Mouse (Mus musculus) intestine, embryonic 16.5 days (tissue): ENCODE results near the gene Nupl2. TPM values are rescaled to one million over a fixed set of nuclear protein-coding genes. Genes with fewer than 3 reads are reported as not detected.

Experiments
- ATAC-seq: fragments of 200-750 bp; cut with Nextera tagmentation; 2 replicates; pipeline ENCODE4 v1.8.0; 2017; ENCODE audit warnings: moderate TSS enrichment, moderate library complexity
- H3K27ac ChIP-seq: fragments of 300-500 bp; sonication (generic); 2 replicates; pipeline ENCODE4 v1.5.1; 2014; ENCODE audit warnings: mild to moderate bottlenecking, low read length
- H3K27me3 ChIP-seq: fragments of 300-500 bp; sonication (generic); replicated peaks from 2 replicates; pipeline ENCODE4 v1.6.1; 2014; ENCODE audit warnings: low read length, control low read depth, mixed read lengths; ENCODE audit not compliant: control insufficient read depth, insufficient read depth
- H3K36me3 ChIP-seq: fragments of 300-500 bp; sonication (generic); 2 replicates; pipeline ENCODE4 v1.6.1; 2014; ENCODE audit warnings: low read length, control low read depth; ENCODE audit not compliant: control insufficient read depth, insufficient read depth
- H3K4me1 ChIP-seq: fragments of 300-500 bp; sonication (generic); 2 replicates; pipeline ENCODE4 v1.6.1; 2014; ENCODE audit warnings: low read length, control low read depth, mixed read lengths; ENCODE audit not compliant: control insufficient read depth, insufficient read depth
- H3K4me2 ChIP-seq: fragments of 300-500 bp; sonication (generic); 2 replicates; pipeline ENCODE4 v1.6.1; 2014; ENCODE audit warnings: low read depth, low read length, control low read depth
- H3K4me3 ChIP-seq: fragments of 300-500 bp; sonication (generic); 2 replicates; pipeline ENCODE4 v1.5.1; 2014; ENCODE audit warnings: mild to moderate bottlenecking, low read length
- H3K9ac ChIP-seq: fragments of 300-500 bp; sonication (generic); 2 replicates; pipeline ENCODE4 v1.6.1; 2014; ENCODE audit warnings: low read depth, low read length
- H3K9me3 ChIP-seq: fragments of 300-500 bp; sonication (generic); 2 replicates; pipeline ENCODE4 v1.6.1; 2016; ENCODE audit warnings: low read length, control low read depth; ENCODE audit not compliant: control insufficient read depth
- WGBS: fragments of 180-500 bp; shearing (Covaris S2); extraction: QIAGEN DNeasy Blood & Tissue Kit; methylation state at CpG from one replicate; pipeline ENCODE4 v1.1.7; 2014; 5-methylcytosine and 5-hydroxymethylcytosine counted together
- polyA plus RNA-seq: library from polyadenylated mRNA; unstranded; fragments of >200 nt; fragmentation: Nextera tagmentation; extraction: Ambion mirVana; gene quantifications from 2 replicates; pipeline ENCODE4 v1.2.1, GENCODE M21; 2015

Gene Nupl2
- polyA plus RNA-seq, 1 experiment from 2014 or later, result 11.2 TPM

DNA sequence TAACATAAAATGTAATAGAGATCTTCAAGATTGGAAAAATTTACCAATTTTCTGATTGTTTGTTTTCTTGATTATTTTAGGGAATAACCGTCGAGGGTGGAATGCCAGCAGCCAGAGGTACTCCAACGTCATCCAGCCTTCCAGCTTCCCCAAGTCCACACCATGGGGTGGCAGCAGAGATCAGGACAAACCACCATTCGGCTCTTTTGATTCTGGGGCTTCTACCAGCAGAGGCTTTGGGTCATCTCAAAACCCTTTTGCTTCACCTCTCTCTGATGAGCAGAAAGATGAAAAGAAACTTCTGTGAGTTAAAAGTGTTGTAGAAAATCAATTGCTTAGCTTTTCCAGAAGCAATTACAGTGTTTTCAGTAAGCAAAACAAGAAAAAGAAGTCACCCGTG is 2.5 kb downstream of the Nupl2 start:
- Histone ChIP-seq H3K4me1 (peaks cover 4% of the 10 kb centered on the region; the same call in 1 of the 2 replicates), H3K9me3 (no peaks in the 10 kb centered on the region), H3K4me3 (no peak overlapping the region), H3K27me3 (no peaks in the 10 kb centered on the region), H3K27ac (no peak overlapping the region), H3K9ac (no peak overlapping the region), H3K36me3 (peaks cover 3% of the 10 kb centered on the region; the same call in 1 of the 2 replicates), H3K4me2 (no peak overlapping the region)
- 47% methylated on average over 5 of the region's 5 CpGs for WGBS
- ATAC-seq, result no peak

DNA sequence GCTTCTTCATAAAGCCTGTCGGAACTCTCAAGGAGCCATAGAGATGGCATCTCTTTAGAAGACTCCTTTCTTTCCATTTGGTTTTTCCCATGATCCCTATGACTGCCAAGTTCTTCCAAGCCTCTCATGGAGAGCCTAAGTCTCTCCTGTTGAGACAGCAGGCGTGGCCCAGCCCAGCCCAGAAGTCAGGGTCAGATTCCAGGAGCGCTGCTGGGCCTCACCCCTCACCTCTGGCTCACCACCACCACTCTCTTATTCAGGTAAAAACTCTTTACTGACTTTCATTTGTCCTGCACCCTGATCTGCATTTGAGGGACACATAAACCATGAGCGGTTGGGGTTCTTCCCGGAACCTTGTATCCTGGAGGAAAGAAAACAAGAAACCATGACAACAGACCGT is 5.1 kb downstream of the Nupl2 start:
- Histone ChIP-seq H3K4me2 (no peak overlapping the region), H3K9me3 (no peaks in the 10 kb centered on the region), H3K27me3 (no peaks in the 10 kb centered on the region), H3K9ac (no peak overlapping the region), H3K36me3 (peaks cover 3% of the 10 kb centered on the region; the same call in 1 of the 2 replicates), H3K4me3 (no peak overlapping the region), H3K4me1 (peaks cover 4% of the 10 kb centered on the region; the same call in 1 of the 2 replicates), H3K27ac (no peak overlapping the region)
- no peak for ATAC-seq
- 93% methylated on average over 6 of the region's 6 CpGs for whole genome bisulfite sequencing

DNA sequence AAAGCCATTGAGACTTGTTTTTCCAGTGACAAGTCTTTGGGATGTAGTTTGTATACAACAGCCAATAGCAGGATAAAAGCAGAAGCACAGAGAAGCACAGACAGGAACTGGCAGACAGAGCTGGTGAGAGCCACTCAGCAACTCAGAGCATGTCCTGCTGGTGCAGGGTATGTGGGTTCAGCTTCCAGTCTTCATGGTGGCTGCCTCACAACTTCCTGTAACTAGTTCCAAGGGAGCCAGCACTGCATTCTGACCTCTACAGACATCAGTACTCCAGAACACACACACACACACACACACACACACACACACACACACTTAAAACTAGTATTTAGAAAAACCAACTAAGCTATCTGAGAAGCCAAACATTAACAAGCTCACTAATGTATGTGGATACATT is 7.3 kb downstream of the Nupl2 start:
- H3K4me3 ChIP-seq, result no peak overlapping the region
- H3K27me3 ChIP-seq, result no peaks in the 10 kb centered on the region
- H3K4me2 ChIP-seq, result no peak overlapping the region
- H3K4me1 ChIP-seq, result no peaks in the 10 kb centered on the region
- ATAC-seq, result no peak
- peaks cover 3% of the 10 kb centered on the region; the same call in 1 of the 2 replicates for H3K36me3 ChIP-seq
- H3K27ac ChIP-seq, result no peak overlapping the region
- H3K9ac ChIP-seq, result no peak overlapping the region
- H3K9me3 ChIP-seq, result no peaks in the 10 kb centered on the region

DNA sequence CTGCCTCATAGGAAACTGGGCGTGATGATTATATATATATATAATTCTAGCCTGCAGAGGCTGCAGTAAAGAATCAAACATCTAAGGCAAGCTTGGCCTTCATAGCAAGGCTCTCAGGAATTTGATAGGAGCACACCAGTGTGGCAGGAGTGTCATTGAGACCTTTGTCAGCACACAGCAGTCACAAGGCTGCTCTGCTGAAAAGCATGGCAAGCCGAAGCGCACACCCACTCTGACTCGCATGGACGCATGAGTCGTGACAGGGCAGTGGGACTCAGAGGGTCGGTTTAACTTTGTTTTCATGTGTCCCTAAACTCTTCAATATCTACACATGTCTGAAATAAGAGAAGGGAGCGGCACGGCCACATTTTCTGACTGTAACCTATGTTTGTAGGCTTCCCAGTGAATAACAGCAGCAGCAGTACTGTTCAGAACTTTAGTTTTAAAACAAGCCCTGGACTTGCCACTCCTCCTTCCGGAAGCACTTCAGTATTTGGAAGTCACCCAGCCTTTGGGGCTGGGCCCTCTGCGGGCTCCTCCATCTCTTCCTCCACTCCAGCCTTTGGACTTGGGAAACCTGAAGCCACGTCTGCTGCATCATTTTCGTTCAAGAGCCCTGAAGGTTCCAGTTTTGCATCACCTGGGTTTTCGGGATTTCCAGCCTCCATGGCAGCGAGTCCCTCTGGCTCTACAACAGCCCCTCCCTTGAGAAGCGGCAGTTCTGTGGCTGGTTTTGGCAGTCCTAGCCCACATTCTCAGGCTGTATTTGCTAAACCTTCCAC is 16.9 kb downstream of the Nupl2 start:
- no peak overlapping the region for H3K27ac ChIP-seq
- 94% methylated on average over 16 of the region's 16 CpGs for WGBS

DNA sequence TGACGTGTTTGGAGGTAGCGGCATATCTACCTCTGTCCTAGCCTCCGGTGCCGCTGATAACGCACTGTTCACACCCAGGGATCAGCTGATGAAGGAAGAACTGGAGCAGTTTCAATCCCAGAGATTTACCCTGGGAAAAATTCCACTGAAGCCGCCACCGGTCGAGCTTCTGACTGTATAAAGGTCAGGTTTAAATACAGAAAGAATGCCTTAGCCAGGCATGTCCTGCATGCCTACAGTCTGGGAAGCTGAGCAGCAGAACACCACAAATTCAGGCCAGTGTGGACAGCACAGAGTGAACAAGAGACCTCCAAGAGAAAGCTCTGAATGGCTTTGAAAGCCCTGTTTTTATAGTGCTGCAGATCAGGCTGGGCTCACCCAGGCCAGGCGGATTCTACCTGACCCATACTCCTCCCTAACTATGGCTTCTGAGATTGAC is 17.6 kb downstream of the Nupl2 start:
- Histone ChIP-seq H3K27me3 (no peaks in the 10 kb centered on the region), H3K36me3 (peaks cover 12% of the 10 kb centered on the region; the same call in 1 of the 2 replicates), H3K4me2 (no peak overlapping the region), H3K27ac (no peak overlapping the region), H3K4me1 (no peaks in the 10 kb centered on the region), H3K9me3 (no peaks in the 10 kb centered on the region), H3K9ac (no peak overlapping the region), H3K4me3 (no peak overlapping the region)
- 92% methylated on average over 9 of the region's 9 CpGs for WGBS
- no peak for ATAC-seq

More for the DNA sequence above, 16.9 kb downstream of the Nupl2 start:
- ATAC-seq, result no peak
- Histone ChIP-seq H3K9ac (no peak overlapping the region), H3K4me3 (no peak overlapping the region), H3K9me3 (no peaks in the 10 kb centered on the region), H3K4me1 (no peaks in the 10 kb centered on the region), H3K27me3 (no peaks in the 10 kb centered on the region), H3K4me2 (no peak overlapping the region), H3K36me3 (peaks cover 12% of the 10 kb centered on the region; the same call in 1 of the 2 replicates)

- Histone ChIP-seq H3K4me3 (no peak overlapping the region), H3K9ac (no peak overlapping the region), H3K4me1 (no peaks in the 10 kb centered on the region), H3K9me3 (no peaks in the 10 kb centered on the region), H3K27me3 (no peaks in the 10 kb centered on the region), H3K4me2 (no peak overlapping the region), H3K27ac (no peak overlapping the region), H3K36me3 (peaks cover 12% of the 10 kb centered on the region; the same call in 1 of the 2 replicates)
- no peak for ATAC-seq
- WGBS, result 85% methylated on average over 6 of the region's 6 CpGs
Measured at GRCm38 (mm10) chr5:24183096-24183495, 18.3 kb downstream of the Nupl2 start.

- H3K27me3 ChIP-seq, result no peaks in the 10 kb centered on the region
- H3K36me3 ChIP-seq, result peaks cover 12% of the 10 kb centered on the region; the same call in 1 of the 2 replicates
- no peak for ATAC-seq
- 93% methylated on average over 5 of the region's 5 CpGs for WGBS
- no peak overlapping the region for H3K4me3 ChIP-seq
- no peak overlapping the region for H3K9ac ChIP-seq
- H3K4me2 ChIP-seq, result no peak overlapping the region
- H3K4me1 ChIP-seq, result no peaks in the 10 kb centered on the region
- no peak overlapping the region for H3K27ac ChIP-seq
- no peaks in the 10 kb centered on the region for H3K9me3 ChIP-seq
Measured at GRCm38 (mm10) chr5:24184011-24184410, 19.2 kb downstream of the Nupl2 start.

DNA sequence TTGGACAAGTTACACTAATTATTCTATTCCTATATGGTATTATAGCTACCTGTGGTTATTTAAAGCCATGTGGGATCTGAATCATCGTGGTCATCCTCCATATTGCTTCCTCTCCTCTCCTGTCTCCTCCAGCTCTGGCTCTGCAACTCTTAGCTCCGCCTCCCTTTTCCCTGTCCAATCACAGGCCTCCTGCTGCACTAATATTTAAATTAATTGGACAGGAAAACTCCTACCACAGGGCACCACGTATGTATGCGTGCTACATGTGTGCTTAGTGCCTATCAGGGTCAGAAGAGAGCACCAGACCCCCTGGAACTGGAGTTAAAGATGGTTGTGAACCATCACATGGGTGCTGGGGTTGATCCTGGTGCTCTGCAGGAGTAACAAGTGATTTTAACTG is 23.7 kb downstream of the Nupl2 start:
- WGBS, result 69% methylated on average over 4 of the region's 4 CpGs
- no peaks in the 10 kb centered on the region for H3K9me3 ChIP-seq
- no peaks in the 10 kb centered on the region for H3K4me1 ChIP-seq
- H3K27ac ChIP-seq, result no peak overlapping the region
- H3K4me2 ChIP-seq, result no peak overlapping the region
- no peak overlapping the region for H3K9ac ChIP-seq
- H3K27me3 ChIP-seq, result no peaks in the 10 kb centered on the region
- H3K4me3 ChIP-seq, result no peak overlapping the region
- H3K36me3 ChIP-seq, result 0 out of 2 replicates have a peak, but pooled peaks cover 1% of the 10 kb centered on the region
- no peak for ATAC-seq

DNA sequence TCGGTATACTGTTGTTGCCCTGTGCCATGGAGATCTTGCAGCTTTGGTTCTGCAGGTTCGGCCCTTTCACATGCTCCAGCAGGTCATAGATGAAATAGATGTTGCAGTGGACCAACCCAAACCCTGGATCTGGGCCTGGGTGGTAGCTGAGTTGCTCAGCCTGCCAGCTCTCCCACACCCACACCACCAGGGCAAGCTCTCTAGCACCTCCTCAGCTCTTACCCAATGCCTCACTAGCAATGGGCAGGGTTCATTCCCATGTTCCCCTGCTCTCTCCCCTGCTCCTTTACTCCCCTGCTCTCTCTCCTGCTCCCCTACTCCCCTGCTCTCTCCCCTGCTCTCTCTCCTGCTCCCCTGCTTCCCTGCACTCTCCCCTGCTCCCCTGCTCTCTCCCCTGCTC is 27.1 kb downstream of the Nupl2 start:
- H3K36me3 ChIP-seq, result no peaks in the 10 kb centered on the region
- no peak overlapping the region for H3K27ac ChIP-seq
- ATAC-seq, result no peak
- 91% methylated on average over 2 of the region's 2 CpGs for WGBS
- H3K27me3 ChIP-seq, result no peaks in the 10 kb centered on the region
- no peak overlapping the region for H3K9ac ChIP-seq
- H3K4me3 ChIP-seq, result no peak overlapping the region
- no peak overlapping the region for H3K4me2 ChIP-seq
- no peaks in the 10 kb centered on the region for H3K9me3 ChIP-seq
- H3K4me1 ChIP-seq, result no peaks in the 10 kb centered on the region
